Mouse (Mus musculus) midbrain, embryonic 10.5 days (tissue): ENCODE data around the gene Lrrc46. TPM values are rescaled to one million over a fixed set of nuclear protein-coding genes. Genes with fewer than 3 reads are reported as not detected.

Experiments
- DNase-seq: peaks from one replicate; pipeline ENCODE4 v3.0.0-alpha.2; 2017; ENCODE audit warnings: low spot score
- H3K27ac ChIP-seq: fragments of 300-500 bp; sonication (generic); replicated peaks from 2 replicates; pipeline ENCODE4 v1.5.1; 2016; ENCODE audit warnings: mild to moderate bottlenecking
- H3K27me3 ChIP-seq: fragments of 300-500 bp; sonication (generic); 2 replicates; pipeline ENCODE4 v1.6.1; 2016; ENCODE audit warnings: low read depth, mild to moderate bottlenecking; ENCODE audit not compliant: poor library complexity, severe bottlenecking
- H3K36me3 ChIP-seq: fragments of 300-500 bp; sonication (generic); 2 replicates; pipeline ENCODE4 v1.6.1; 2016; ENCODE audit warnings: mild to moderate bottlenecking, moderate library complexity
- H3K4me1 ChIP-seq: fragments of 300-500 bp; sonication (generic); 2 replicates; pipeline ENCODE4 v1.6.1; 2016
- H3K4me3 ChIP-seq: fragments of 300-500 bp; sonication (generic); 2 replicates; pipeline ENCODE4 v1.5.1; 2016; ENCODE audit warnings: mild to moderate bottlenecking, moderate library complexity
- H3K9me3 ChIP-seq: fragments of 300-500 bp; sonication (generic); replicated peaks from 2 replicates; pipeline ENCODE4 v1.6.1; 2016; ENCODE audit warnings: mild to moderate bottlenecking
- WGBS: fragments of 180-500 bp; shearing (Covaris S2); methylation state at CpG from one replicate; pipeline ENCODE4 v1.1.7; 2016; 5-methylcytosine and 5-hydroxymethylcytosine counted together
- polyA plus RNA-seq: library from polyadenylated mRNA; unstranded; fragments of >200 nt; fragmentation: Nextera tagmentation; extraction: Ambion mirVana; gene quantifications from 2 replicates; pipeline ENCODE4 v1.2.1, GENCODE M21; 2016

Gene Lrrc46
- polyA plus RNA-seq, 1 experiment from 2014 or later, result 3.0 TPM

DNA sequence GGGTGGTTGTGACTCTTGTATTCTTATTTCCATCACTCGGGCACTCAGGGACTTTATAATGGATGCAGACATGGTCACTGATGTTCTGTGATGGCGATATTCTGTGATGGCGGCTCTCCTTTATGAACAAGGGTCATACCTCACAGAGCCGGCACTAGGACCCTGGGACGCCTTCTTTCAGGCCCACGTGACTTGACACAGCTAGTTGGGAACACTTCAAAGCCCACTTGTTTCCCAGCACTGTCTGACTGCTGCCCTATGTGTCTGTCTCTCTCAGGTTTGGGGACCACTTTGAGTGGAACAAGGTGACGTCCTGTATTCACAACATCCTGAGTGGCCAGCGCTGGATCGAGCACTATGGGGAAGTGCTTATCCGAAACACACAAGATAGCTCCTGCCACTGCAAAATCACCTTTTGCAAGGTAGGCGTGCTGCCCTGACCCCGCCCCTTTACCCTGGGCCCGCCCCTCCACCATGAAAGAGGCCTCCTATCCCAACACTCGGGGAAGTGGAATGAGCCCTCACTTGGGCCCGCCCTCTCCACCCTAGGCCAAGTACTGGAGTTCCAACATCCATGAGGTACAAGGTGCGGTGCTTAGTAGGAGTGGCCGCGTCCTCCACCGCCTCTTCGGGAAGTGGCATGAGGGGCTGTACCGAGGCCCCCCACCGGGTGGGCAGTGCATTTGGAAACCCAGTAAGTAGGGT is 25.6 kb upstream of the Lrrc46 start:
- Histone ChIP-seq H3K4me1 (peaks cover 8% of the 10 kb centered on the region), H3K27ac (no peak overlapping the region), H3K9me3 (no peaks in the 10 kb centered on the region), H3K27me3 (no peaks in the 10 kb centered on the region; the same call in 1 of the 2 replicates), H3K4me3 (0 out of 2 replicates have a peak overlapping the region, but pooled peaks have one; percentile 0), H3K36me3 (peaks cover 39% of the 10 kb centered on the region)
- no peak for DNase-seq
- 38% methylated on average over 22 of the region's 22 CpGs for WGBS

GRCm38 (mm10) chr11:97065538-97066295 is 24.5 kb upstream of the Lrrc46 start:
- no peaks in the 10 kb centered on the region; the same call in 1 of the 2 replicates for H3K27me3 ChIP-seq
- no peaks in the 10 kb centered on the region for H3K9me3 ChIP-seq
- no peak overlapping the region for H3K4me3 ChIP-seq
- no peak overlapping the region for H3K27ac ChIP-seq
- 89% methylated on average over 12 of the region's 12 CpGs for WGBS
- peaks cover 49% of the 10 kb centered on the region for H3K36me3 ChIP-seq
- H3K4me1 ChIP-seq, result peaks cover 8% of the 10 kb centered on the region
- DNase-seq, result no peak

- Histone ChIP-seq H3K9me3 (no peaks in the 10 kb centered on the region), H3K27ac (peak overlapping the region; percentile 68; the same call in 1 of the 2 replicates), H3K4me3 (no peak overlapping the region), H3K27me3 (no peaks in the 10 kb centered on the region; the same call in 1 of the 2 replicates), H3K4me1 (peaks cover 8% of the 10 kb centered on the region), H3K36me3 (peaks cover 66% of the 10 kb centered on the region)
- 88% methylated on average over 3 of the region's 3 CpGs for WGBS
- DNase-seq, result no peak
These were observed 22.7 kb upstream of the Lrrc46 start for GRCm38 (mm10) chr11:97063921-97064295.

DNA sequence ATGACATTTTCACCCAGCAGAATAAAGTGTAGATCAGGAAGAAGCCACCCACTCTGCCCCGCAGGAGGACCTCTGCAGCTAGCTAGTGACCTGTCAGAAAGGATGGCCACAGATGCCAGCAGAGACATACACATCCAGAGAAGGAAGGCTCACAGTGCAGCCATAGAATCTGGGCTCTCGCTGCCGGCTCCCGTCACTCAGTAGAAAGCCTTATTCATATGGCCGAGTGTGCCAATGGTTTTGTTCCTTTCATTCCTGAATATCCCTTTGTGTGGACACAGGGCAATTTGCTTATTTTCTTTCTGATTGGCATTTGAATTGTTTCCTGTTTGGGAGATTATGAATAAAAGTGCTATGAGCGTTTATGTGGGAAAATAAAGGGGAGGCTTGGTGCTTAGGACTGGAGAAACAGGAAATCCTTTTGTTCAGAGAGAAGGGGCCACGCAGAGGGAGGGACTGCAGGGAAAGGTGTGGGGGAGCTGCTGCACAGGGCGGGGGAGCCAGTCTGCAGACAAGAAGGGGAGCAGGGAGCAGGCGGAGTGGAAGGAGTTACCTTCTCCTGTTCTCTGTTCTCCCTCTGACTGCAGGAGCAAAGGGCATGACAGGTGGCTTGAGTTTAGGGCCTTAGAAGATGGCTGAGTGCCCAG is 22.2 kb upstream of the Lrrc46 start:
- peaks cover 67% of the 10 kb centered on the region for H3K36me3 ChIP-seq
- WGBS, result 61% methylated on average over 9 of the region's 9 CpGs
- DNase-seq, result no peak
- no peaks in the 10 kb centered on the region; the same call in 1 of the 2 replicates for H3K27me3 ChIP-seq
- H3K4me3 ChIP-seq, result no peak overlapping the region
- H3K9me3 ChIP-seq, result no peaks in the 10 kb centered on the region
- peak overlapping the region; percentile 68; the same call in 1 of the 2 replicates for H3K27ac ChIP-seq
- H3K4me1 ChIP-seq, result peaks cover 8% of the 10 kb centered on the region

DNA sequence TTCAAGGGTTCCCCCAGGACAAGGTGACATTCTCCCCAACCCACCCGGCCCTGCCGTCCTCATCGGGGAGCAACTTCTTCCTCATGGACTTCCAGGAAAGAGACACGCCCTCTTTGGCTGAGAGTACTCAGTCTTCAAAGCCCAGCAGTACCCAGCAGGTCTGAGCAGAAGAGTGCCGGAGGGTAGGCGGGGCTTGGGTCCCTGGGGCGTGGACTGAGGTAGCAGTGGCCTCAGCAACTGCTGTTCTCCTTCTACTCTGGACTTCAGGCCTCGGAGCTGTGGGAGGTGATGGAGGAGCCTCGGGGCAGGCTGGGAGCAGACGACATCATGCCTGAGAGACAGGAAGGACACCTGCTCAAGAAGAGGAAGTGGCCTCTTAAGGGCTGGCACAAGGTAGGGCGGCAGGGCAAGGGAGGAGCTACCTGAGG is 11.0 kb upstream of the Lrrc46 start:
- WGBS, result 39% methylated on average over 11 of the region's 11 CpGs
- DNase-seq, result no peak
- Histone ChIP-seq H3K36me3 (peaks cover 58% of the 10 kb centered on the region), H3K4me3 (peak overlapping the region; percentile 81; the same call in 1 of the 2 replicates), H3K9me3 (no peaks in the 10 kb centered on the region), H3K27me3 (no peaks in the 10 kb centered on the region), H3K27ac (no peak overlapping the region), H3K4me1 (peaks cover 25% of the 10 kb centered on the region)

- no peak for DNase-seq
- Histone ChIP-seq H3K27me3 (no peaks in the 10 kb centered on the region), H3K4me3 (peak overlapping the region; percentile 81), H3K36me3 (peaks cover 55% of the 10 kb centered on the region), H3K27ac (peak overlapping the region; percentile 80), H3K9me3 (no peaks in the 10 kb centered on the region), H3K4me1 (peaks cover 25% of the 10 kb centered on the region)
- WGBS, result 32% methylated on average over 13 of the region's 13 CpGs
These were observed 9.9 kb upstream of the Lrrc46 start for GRCm38 (mm10) chr11:97050944-97051586.

DNA sequence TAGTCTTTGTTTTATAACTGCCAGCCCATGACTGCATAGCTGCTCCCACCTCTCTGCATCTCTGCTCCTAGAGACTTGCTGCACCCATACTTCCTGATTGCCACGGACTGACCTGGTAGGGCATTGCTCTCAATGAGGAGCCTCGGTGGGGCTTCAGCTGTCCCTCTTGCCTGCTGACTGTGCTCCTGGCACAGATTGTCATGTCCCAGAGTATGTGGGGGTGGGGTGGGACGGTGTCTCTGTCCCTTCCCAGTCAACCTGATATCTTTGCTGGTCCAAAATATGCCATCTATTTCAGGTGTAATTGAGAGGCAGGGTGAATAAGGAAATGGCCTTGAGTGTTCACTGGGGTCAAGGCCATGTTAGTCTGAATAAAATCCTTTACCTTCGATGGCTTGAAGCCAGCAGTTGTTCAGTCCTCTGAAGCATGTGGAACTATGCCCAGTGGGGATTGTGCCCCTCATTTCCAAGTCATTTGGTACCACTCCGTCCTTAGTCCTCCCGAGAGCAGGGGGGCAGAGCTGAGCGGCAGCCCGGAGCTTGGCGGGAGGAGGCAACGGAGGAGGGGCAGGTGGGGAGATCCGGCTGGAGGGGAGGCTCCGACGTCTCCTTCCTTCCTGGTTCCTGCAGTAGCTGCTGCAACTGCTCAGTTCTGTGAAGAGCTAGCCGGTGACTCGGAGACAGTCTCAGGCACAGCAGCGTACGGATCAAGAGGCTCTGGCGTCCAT is 9.2 kb upstream of the Lrrc46 start, which contains the start of gene Osbpl7:
Gene Osbpl7, plus strand, starts transcription at position 413 of the 728 bp plus-strand sequence.
- Histone ChIP-seq H3K27ac (peak within 1 kb of the TSS; percentile 80), H3K36me3 (peaks cover 55% of the 10 kb centered on the region), H3K27me3 (no peaks in the 10 kb centered on the region), H3K4me1 (peaks cover 25% of the 10 kb centered on the region), H3K9me3 (no peaks in the 10 kb centered on the region), H3K4me3 (peak within 1 kb of the TSS; percentile 81)
- 9% methylated on average over 18 of the region's 18 CpGs for WGBS
- peak; percentile 65 for DNase-seq

- Histone ChIP-seq H3K27ac (no peak overlapping the region), H3K4me1 (peaks cover 25% of the 10 kb centered on the region), H3K4me3 (no peak overlapping the region), H3K9me3 (no peaks in the 10 kb centered on the region), H3K27me3 (no peaks in the 10 kb centered on the region), H3K36me3 (peaks cover 55% of the 10 kb centered on the region)
- no peak for DNase-seq
- 84% methylated on average over 6 of the region's 6 CpGs for WGBS
These were observed 8.4 kb upstream of the Lrrc46 start for GRCm38 (mm10) chr11:97049492-97050085.

- Histone ChIP-seq H3K27me3 (no peaks in the 10 kb centered on the region), H3K4me1 (peaks cover 26% of the 10 kb centered on the region)
- 90% methylated on average over 8 of the region's 8 CpGs for WGBS
These were observed 7.0 kb upstream of the Lrrc46 start for GRCm38 (mm10) chr11:97048090-97048650.

GRCm38 (mm10) chr11:97045861-97046260 is 4.7 kb upstream of the Lrrc46 start:
- peaks cover 49% of the 10 kb centered on the region for H3K36me3 ChIP-seq
- no peak overlapping the region for H3K27ac ChIP-seq
- no peaks in the 10 kb centered on the region for H3K9me3 ChIP-seq
- H3K4me3 ChIP-seq, result no peak overlapping the region
- peaks cover 29% of the 10 kb centered on the region for H3K4me1 ChIP-seq
- no peaks in the 10 kb centered on the region for H3K27me3 ChIP-seq
- DNase-seq, result no peak
- 79% methylated on average over 7 of the region's 7 CpGs for WGBS

More at GRCm38 (mm10) chr11:97048090-97048650, 7.0 kb upstream of the Lrrc46 start:
- no peak overlapping the region for H3K27ac ChIP-seq
- H3K4me3 ChIP-seq, result no peak overlapping the region
- no peak for DNase-seq
- H3K9me3 ChIP-seq, result no peaks in the 10 kb centered on the region
- peaks cover 56% of the 10 kb centered on the region for H3K36me3 ChIP-seq

DNA sequence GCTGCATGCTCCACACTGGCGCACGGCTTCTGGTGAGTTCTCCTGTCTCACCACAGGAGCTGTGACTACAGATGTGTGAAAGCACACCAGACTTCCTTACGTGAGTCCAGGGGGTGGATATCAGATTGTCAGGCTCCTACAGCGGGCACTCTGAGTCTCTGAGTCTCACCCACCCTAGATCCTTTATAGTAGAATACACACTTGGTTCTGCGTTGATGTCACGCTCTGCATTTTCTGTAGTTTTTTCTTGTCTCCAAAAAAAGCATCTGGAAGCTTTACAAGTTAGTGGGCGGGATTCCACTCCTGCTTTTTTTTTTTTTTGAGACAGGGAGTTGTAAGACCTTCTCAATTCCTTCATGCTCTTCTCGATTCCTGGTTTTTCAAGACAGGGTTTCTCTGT is 3.7 kb upstream of the Lrrc46 start:
- peaks cover 49% of the 10 kb centered on the region for H3K36me3 ChIP-seq

More for the DNA sequence above, 3.7 kb upstream of the Lrrc46 start:
- Histone ChIP-seq H3K4me1 (peaks cover 25% of the 10 kb centered on the region), H3K4me3 (no peak overlapping the region), H3K9me3 (no peaks in the 10 kb centered on the region), H3K27me3 (no peaks in the 10 kb centered on the region), H3K27ac (no peak overlapping the region)
- DNase-seq, result no peak
- WGBS, result 96% methylated on average over 8 of the region's 8 CpGs
